Mouse (Mus musculus) monocyte, adult 59 days (primary cell): ENCODE results near the gene Foxo6. TPM values are rescaled to one million over a fixed set of nuclear protein-coding genes. Genes with fewer than 3 reads are reported as not detected.

Source experiments
- total RNA-seq, 2 experiments: library from RNA; stranded (reverse); gene quantifications; one replicate each; pipeline ENCODE4 v1.2.4; 2023

Foxo6 gene
- total RNA-seq: under 1 TPM in 1 of 2 experiments, not detected in 1; 0.42 TPM

DNA sequence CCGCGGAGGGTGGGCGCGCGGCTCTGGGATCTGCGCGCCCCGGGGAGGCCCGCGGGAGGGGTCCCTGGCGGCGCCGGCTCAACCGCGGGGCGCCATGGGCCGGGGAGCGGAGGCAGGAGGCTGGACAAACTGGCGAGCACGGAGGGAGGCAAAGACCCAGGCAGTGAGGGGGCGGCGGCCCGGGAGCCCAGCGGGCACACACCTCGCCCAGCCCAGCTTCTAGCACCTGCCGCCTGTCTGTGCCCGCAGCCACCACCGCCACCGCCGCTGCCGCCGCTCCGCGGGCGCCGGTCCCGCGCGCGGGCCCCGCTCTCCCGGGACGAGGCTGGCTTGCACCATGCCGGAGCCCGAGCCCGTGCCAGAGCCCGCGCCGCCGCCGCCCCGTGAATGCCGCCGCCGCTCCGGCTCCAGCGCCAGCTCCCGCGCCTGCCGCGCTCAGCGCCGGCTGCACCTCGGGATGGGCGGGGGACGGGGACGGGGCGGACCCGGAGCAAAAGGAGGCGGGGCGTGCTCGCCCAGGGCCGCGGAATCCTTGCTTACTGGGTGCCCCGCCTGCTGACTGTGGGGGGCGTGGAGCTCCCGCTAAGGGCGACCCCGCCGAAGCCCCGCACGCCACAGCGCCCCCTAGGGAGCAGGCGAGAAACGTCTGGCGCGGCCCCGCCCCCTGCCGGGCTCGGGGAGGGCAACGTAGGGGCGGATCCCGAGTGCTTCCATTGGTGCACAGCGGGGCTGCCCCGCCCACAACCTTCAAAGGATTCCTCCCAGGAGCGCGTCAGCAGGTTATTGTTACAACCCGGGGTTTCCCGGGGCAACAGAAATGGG, at the start of gene Foxo6:
Gene Foxo6, minus strand, starts transcription at position 60 of the 822 bp plus-strand sequence.

Other genes starting within 250 kb of the Foxo6 start
- gene AL607142.1, start 222.4 kb downstream of the Foxo6 start, total RNA-seq: not detected
- not detected for gene Edn2, start 126.1 kb downstream of the Foxo6 start, total RNA-seq
- gene Scmh1, start 117.9 kb upstream of the Foxo6 start, total RNA-seq: 10 to 100 TPM; 33.8 to 37.4 TPM
- gene Slfnl1, start 244.9 kb upstream of the Foxo6 start, total RNA-seq: under 1 TPM; 0.26 to 0.70 TPM